Mouse (Mus musculus) megakaryocyte-erythroid progenitor cell, adult 5 weeks (primary cell): ENCODE data around the gene Megf6. TPM values are rescaled to one million over a fixed set of nuclear protein-coding genes. Genes with fewer than 3 reads are reported as not detected.

Experiments
- polyA plus RNA-seq: library from polyadenylated mRNA; stranded (reverse); fragments of >175 nt; gene quantifications from 2 replicates; pipeline ENCODE4 v1.2.3, GENCODE M21; 2012

The Megf6 gene
- polyA plus RNA-seq: 0.11 and 0.30 TPM in 2 replicates

GRCm38 (mm10) chr4:154170506-154171150 lies at the start of gene Megf6:
Megf6 (plus strand) TSS chr4:154170730.

GRCm38 (mm10) chr4:154140182-154140212 lies 30.5 kb upstream of the Megf6 start, which contains the start of gene Trp73:
Trp73 (minus strand) TSS chr4:154140208.

GRCm38 (mm10) chr4:154142211-154143040 lies 28.1 kb upstream of the Megf6 start, which contains the start of gene Wrap73:
Wrap73 (plus strand) TSS chr4:154142372.

DNA sequence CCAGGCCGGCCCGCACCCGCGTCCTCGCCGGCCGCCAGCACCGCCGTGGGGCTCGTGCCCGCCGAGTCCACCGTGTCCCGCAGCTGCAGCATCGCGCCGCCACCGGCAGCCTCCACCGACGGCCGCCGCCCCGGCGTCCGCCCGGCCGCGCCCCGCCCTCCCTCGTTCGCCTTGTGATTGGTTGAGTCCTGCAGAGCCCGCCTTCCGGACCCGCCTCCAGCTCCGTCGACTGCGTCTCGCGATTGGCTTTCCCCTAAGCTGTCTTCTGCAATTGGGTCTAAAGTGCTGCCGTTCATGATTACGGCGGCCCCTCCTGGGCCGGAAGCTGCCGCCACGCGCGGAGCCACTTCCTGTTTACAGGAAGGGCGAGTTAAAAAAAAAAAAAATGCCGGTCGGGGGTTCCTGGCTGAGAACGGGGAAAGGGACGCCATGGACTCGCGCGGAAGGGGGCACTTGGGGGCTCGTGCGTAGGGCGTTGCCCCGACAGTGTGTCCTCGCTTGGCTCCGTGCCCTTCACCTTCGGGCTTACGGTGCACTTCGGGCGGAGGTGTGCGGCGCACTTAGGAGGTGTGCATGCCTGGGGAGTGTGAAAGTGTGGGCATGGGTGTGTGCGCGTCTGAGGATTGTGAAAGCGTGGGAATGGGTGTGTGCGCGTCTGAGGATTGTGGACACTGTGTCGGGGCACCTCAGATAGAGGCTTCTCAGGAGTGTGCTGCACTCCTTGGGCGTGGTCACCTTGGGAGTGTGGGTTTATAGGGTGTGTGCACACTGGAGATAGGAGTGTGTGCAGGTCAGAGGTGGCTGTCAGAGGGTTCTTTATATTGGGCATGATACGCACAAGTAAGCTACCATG lies 9.8 kb upstream of the Megf6 start, which contains the start of gene Tprgl:
Gene Tprgl, minus strand, starts transcription at position 129 of the 853 bp plus-strand sequence.

GRCm38 (mm10) chr4:154301466-154301881 lies 130.9 kb downstream of the Megf6 start, which contains the start of gene Arhgef16:
Arhgef16 (minus strand) TSS chr4:154301676.

Other genes with a start within 250 kb of the Megf6 start
- gene A430005L14Rik, start 213.5 kb upstream of the Megf6 start, polyA plus RNA-seq: 95.0 and 99.9 TPM in 2 replicates
- gene Dffb, start 195.6 kb upstream of the Megf6 start, polyA plus RNA-seq: 10.1 and 13.8 TPM in 2 replicates
- 6.6 and 7.6 TPM in 2 replicates for gene Cep104, start 195.5 kb upstream of the Megf6 start, polyA plus RNA-seq
- gene Lrrc47, start 159.0 kb upstream of the Megf6 start, polyA plus RNA-seq: 171 and 221 TPM in 2 replicates
- gene Smim1, start 144.5 kb upstream of the Megf6 start, polyA plus RNA-seq: 11.9 and 13.7 TPM in 2 replicates
- not detected in 2 replicates for gene Ccdc27, start 128.1 kb upstream of the Megf6 start, polyA plus RNA-seq
- not detected in 2 replicates for gene Trp73, start 30.5 kb upstream of the Megf6 start, polyA plus RNA-seq
- 10.4 and 10.8 TPM in 2 replicates for gene Wrap73, start 28.4 kb upstream of the Megf6 start, polyA plus RNA-seq
- gene Tprgl, start 10.1 kb upstream of the Megf6 start, polyA plus RNA-seq: 99.4 and 111 TPM in 2 replicates
- 0.16 and 0.31 TPM in 2 replicates for gene Arhgef16, start 130.9 kb downstream of the Megf6 start, polyA plus RNA-seq
- gene B230104I21Rik, start 165.4 kb downstream of the Megf6 start, polyA plus RNA-seq: not detected in 2 replicates